Mouse (Mus musculus) testis, adult 2 months (tissue): ENCODE measurements around the gene Dst.

Experiments used
- CTCF ChIP-seq: fragments of 200-500 bp; IDR thresholded peaks from 2 replicates; pipeline ENCODE4 v1.5.1; 2012; ENCODE audit warnings: low read depth, mild to moderate bottlenecking, inconsistent platforms, low read length, moderate library complexity; ENCODE audit not compliant: control insufficient read depth, insufficient read depth, insufficient replicate concordance
- POLR2A ChIP-seq: fragments of 200-500 bp; IDR thresholded peaks from 2 replicates; pipeline ENCODE4 v1.6.1; 2012; ENCODE audit warnings: low read depth, mild to moderate bottlenecking, inconsistent platforms, low read length, moderate library complexity; ENCODE audit not compliant: control insufficient read depth

GRCm38 (mm10) chr1:34122905-34123304 is 214.9 kb downstream of the Dst start:
- TF ChIP-seq POLR2A (no peak), CTCF (no peak)
